Mouse (Mus musculus) C2C12 (cell line): ENCODE data around the gene 2900011O08Rik. TPM values are rescaled to one million over a fixed set of nuclear protein-coding genes. Genes with fewer than 3 reads are reported as not detected.
"Not testable (repeated sequence)": the region's sequence is repeated elsewhere in the genome, so short reads cannot be mapped to it uniquely, and the experiment has no call there.

ENCODE experiments used
- H3K27me3 ChIP-seq: one replicate; pipeline ENCODE4 v1.6.1; 2011; ENCODE audit not compliant: control insufficient read depth, insufficient read depth, insufficient read length
- H3K36me3 ChIP-seq: one replicate; pipeline ENCODE4 v1.6.1; 2011; ENCODE audit not compliant: control insufficient read depth, insufficient read depth
- H3K4me3 ChIP-seq: one replicate; pipeline ENCODE4 v1.5.1; 2011; ENCODE audit warnings: mild to moderate bottlenecking, control low read depth; ENCODE audit not compliant: poor library complexity, insufficient read depth, severe bottlenecking
- H3K79me2 ChIP-seq: one replicate; pipeline ENCODE4 v1.6.1; 2011; ENCODE audit not compliant: control insufficient read depth, insufficient read depth
- H3K79me3 ChIP-seq: one replicate; pipeline ENCODE4 v1.6.1; 2011; ENCODE audit warnings: low read depth, control low read depth
- H3ac ChIP-seq: one replicate; pipeline ENCODE3; 2011; ENCODE audit warnings: low read depth; ENCODE audit not compliant: control insufficient read depth, insufficient read length
- CEBPB ChIP-seq: IDR thresholded peaks from one replicate; pipeline ENCODE4 v1.6.1; 2011; ENCODE audit warnings: low read depth, mild to moderate bottlenecking, control low read depth, moderate library complexity
- CTCF ChIP-seq: IDR thresholded peaks from one replicate; pipeline ENCODE4 v1.5.1; 2011; ENCODE audit not compliant: control insufficient read depth, insufficient read depth, insufficient read length
- FOSL1 ChIP-seq: IDR thresholded peaks from one replicate; pipeline ENCODE4 v1.8.0; 2011; ENCODE audit warnings: mild to moderate bottlenecking, low read length; ENCODE audit not compliant: poor library complexity, insufficient read depth, severe bottlenecking
- MAX ChIP-seq: IDR thresholded peaks from one replicate; pipeline ENCODE4 v1.6.1; 2011; ENCODE audit warnings: mild to moderate bottlenecking, control low read depth
- MYOD1 ChIP-seq: IDR thresholded peaks from one replicate; pipeline ENCODE4 v1.6.1; 2011; ENCODE audit warnings: low read depth; ENCODE audit not compliant: control insufficient read depth, insufficient read length
- MYOG ChIP-seq: IDR thresholded peaks from one replicate; pipeline ENCODE4 v1.6.1; 2011; ENCODE audit not compliant: control insufficient read depth, insufficient read length; ENCODE audit errors: extremely low read depth
- USF1 ChIP-seq: IDR thresholded peaks from one replicate; pipeline ENCODE4 v1.6.1; 2011; ENCODE audit warnings: low read depth, mild to moderate bottlenecking, control low read depth, moderate library complexity
- polyA plus RNA-seq: library from polyadenylated mRNA; unstranded; fragments of >200 nt; fragmentation: generic; extraction: Trizol; gene quantifications from one replicate; pipeline ENCODE4 v1.2.1, GENCODE M21; 2012; ENCODE audit warnings: missing spikeins

Gene 2900011O08Rik
- polyA plus RNA-seq, 1 experiment: 0.02 TPM

- no peak for TF ChIP-seq CEBPB
- TF ChIP-seq MYOG: no peak
- TF ChIP-seq MAX: no peak
- TF ChIP-seq CTCF: no peak
- no peak for TF ChIP-seq USF1
- no peak for TF ChIP-seq FOSL1
- TF ChIP-seq MYOD1: no peak
- H3K79me2 ChIP-seq: no peaks in the 10 kb centered on the region
- peaks cover 24% of the 10 kb centered on the region for H3K27me3 ChIP-seq
- H3K4me3 ChIP-seq: no peak overlapping the region
- H3K79me3 ChIP-seq: no peaks in the 10 kb centered on the region
- no peak overlapping the region for H3ac ChIP-seq
- no peaks in the 10 kb centered on the region for H3K36me3 ChIP-seq
Measured at GRCm38 (mm10) chr16:14055271-14055670, 68.9 kb downstream of the 2900011O08Rik start.

GRCm38 (mm10) chr16:14056734-14057133 is 70.3 kb downstream of the 2900011O08Rik start:
- no peaks in the 10 kb centered on the region for H3K36me3 ChIP-seq
- no peak overlapping the region for H3K4me3 ChIP-seq
- H3K79me2 ChIP-seq: no peaks in the 10 kb centered on the region
- H3K79me3 ChIP-seq: no peaks in the 10 kb centered on the region
- H3K27me3 ChIP-seq: peaks cover 15% of the 10 kb centered on the region
- TF ChIP-seq FOSL1: no peak
- no peak for TF ChIP-seq MYOG
- no peak for TF ChIP-seq MYOD1
- TF ChIP-seq CTCF: no peak
- no peak overlapping the region for H3ac ChIP-seq

GRCm38 (mm10) chr16:14058541-14058940 is 72.1 kb downstream of the 2900011O08Rik start:
- Histone ChIP-seq H3K4me3 (no peak overlapping the region), H3K79me3 (no peaks in the 10 kb centered on the region), H3K79me2 (no peaks in the 10 kb centered on the region), H3K36me3 (no peaks in the 10 kb centered on the region), H3ac (no peak overlapping the region), H3K27me3 (peaks cover 4% of the 10 kb centered on the region)
- no peak for TF ChIP-seq MYOG
- TF ChIP-seq USF1: no peak
- TF ChIP-seq FOSL1: no peak
- TF ChIP-seq MAX: no peak
- no peak for TF ChIP-seq MYOD1
- no peak for TF ChIP-seq CTCF
- TF ChIP-seq CEBPB: no peak

GRCm38 (mm10) chr16:14059118-14059854 is 72.9 kb downstream of the 2900011O08Rik start:
- Histone ChIP-seq H3K36me3 (no peaks in the 10 kb centered on the region), H3K27me3 (peaks cover 4% of the 10 kb centered on the region), H3K79me3 (no peaks in the 10 kb centered on the region), H3K4me3 (no peak overlapping the region), H3K79me2 (no peaks in the 10 kb centered on the region), H3ac (no peak overlapping the region)
- TF ChIP-seq FOSL1 (no peak), USF1 (no peak), CTCF (no peak), MYOG (no peak), CEBPB (no peak), MAX (no peak), MYOD1 (no peak)

GRCm38 (mm10) chr16:14059869-14060268 is 73.5 kb downstream of the 2900011O08Rik start:
- H3K36me3 ChIP-seq: no peaks in the 10 kb centered on the region
- H3ac ChIP-seq: no peak overlapping the region
- H3K27me3 ChIP-seq: peaks cover 4% of the 10 kb centered on the region
- no peak overlapping the region for H3K4me3 ChIP-seq
- no peaks in the 10 kb centered on the region for H3K79me3 ChIP-seq
- TF ChIP-seq MAX (no peak), CEBPB (no peak), USF1 (no peak), CTCF (no peak), MYOG (no peak), FOSL1 (no peak), MYOD1 (no peak)
- no peaks in the 10 kb centered on the region for H3K79me2 ChIP-seq

- not testable (repeated sequence) for H3K4me3 ChIP-seq, H3K36me3 ChIP-seq, H3K79me3 ChIP-seq, H3K79me2 ChIP-seq, H3ac ChIP-seq, H3K27me3 ChIP-seq
Measured at GRCm38 (mm10) chr16:14066571-14066970, 80.2 kb downstream of the 2900011O08Rik start.

- not testable (repeated sequence) for H3ac ChIP-seq, H3K79me2 ChIP-seq, H3K27me3 ChIP-seq, H3K36me3 ChIP-seq, H3K4me3 ChIP-seq, H3K79me3 ChIP-seq
Measured at GRCm38 (mm10) chr16:14068701-14069100, 82.3 kb downstream of the 2900011O08Rik start.
